Mouse (Mus musculus): ENCODE results near the gene Mucl3. TPM values are rescaled to one million over a fixed set of nuclear protein-coding genes. Genes with fewer than 3 reads are reported as not detected.

Gene Mucl3
- polyA plus RNA-seq, 1 experiment from 2014 or later, result 0.09 TPM

Other genes with a start within 250 kb of the Mucl3 start
- gene H2-Q6, start 218.8 kb downstream of the Mucl3 start, polyA plus RNA-seq (2014; fragmentation: Nextera tagmentation; extraction: Ambion mirVana), result 0.44 and 0.71 TPM in 2 replicates
- gene H2-Q7, start 204.5 kb downstream of the Mucl3 start, polyA plus RNA-seq (2014; fragmentation: Nextera tagmentation; extraction: Ambion mirVana), result 2.8 and 2.9 TPM in 2 replicates
- gene H2-Q10, start 173.6 kb downstream of the Mucl3 start, polyA plus RNA-seq (2014; fragmentation: Nextera tagmentation; extraction: Ambion mirVana), result not detected in 2 replicates
- not detected in 2 replicates for gene Pou5f1, start 137.7 kb downstream of the Mucl3 start, polyA plus RNA-seq (2014; fragmentation: Nextera tagmentation; extraction: Ambion mirVana)
- gene Tcf19, start 126.9 kb downstream of the Mucl3 start, polyA plus RNA-seq (2014; fragmentation: Nextera tagmentation; extraction: Ambion mirVana), result 12.3 and 16.5 TPM in 2 replicates
- gene Cchcr1, start 126.6 kb downstream of the Mucl3 start, polyA plus RNA-seq (2014; fragmentation: Nextera tagmentation; extraction: Ambion mirVana), result 2.8 and 3.5 TPM in 2 replicates
- gene Psors1c2, start 110.5 kb downstream of the Mucl3 start, polyA plus RNA-seq (2014; fragmentation: Nextera tagmentation; extraction: Ambion mirVana), result 0.26 and 0.72 TPM in 2 replicates
- gene Cdsn, start 91.6 kb downstream of the Mucl3 start, polyA plus RNA-seq (2014; fragmentation: Nextera tagmentation; extraction: Ambion mirVana), result 0.22 and 0.25 TPM in 2 replicates
- not detected in 2 replicates for gene 2300002M23Rik, start 76.2 kb downstream of the Mucl3 start, polyA plus RNA-seq (2014; fragmentation: Nextera tagmentation; extraction: Ambion mirVana)
- gene Sfta2, start 42.1 kb downstream of the Mucl3 start, polyA plus RNA-seq (2014; fragmentation: Nextera tagmentation; extraction: Ambion mirVana), result not detected in 2 replicates
- not detected in 2 replicates for gene Gm9573, start 17.1 kb downstream of the Mucl3 start, polyA plus RNA-seq (2014; fragmentation: Nextera tagmentation; extraction: Ambion mirVana)
- 14.8 and 14.9 TPM in 2 replicates for gene Vars2, start 23.9 kb upstream of the Mucl3 start, polyA plus RNA-seq (2014; fragmentation: Nextera tagmentation; extraction: Ambion mirVana)
- gene Gtf2h4, start 30.0 kb upstream of the Mucl3 start, polyA plus RNA-seq (2014; fragmentation: Nextera tagmentation; extraction: Ambion mirVana), result 21.3 and 22.8 TPM in 2 replicates
- 62.7 and 72.5 TPM in 2 replicates for gene Ddr1, start 60.9 kb upstream of the Mucl3 start, polyA plus RNA-seq (2014; fragmentation: Nextera tagmentation; extraction: Ambion mirVana)
- gene Ier3, start 178.0 kb upstream of the Mucl3 start, polyA plus RNA-seq (2014; fragmentation: Nextera tagmentation; extraction: Ambion mirVana), result 6.6 and 7.5 TPM in 2 replicates
- 86.3 and 96.6 TPM in 2 replicates for gene Flot1, start 179.5 kb upstream of the Mucl3 start, polyA plus RNA-seq (2014; fragmentation: Nextera tagmentation; extraction: Ambion mirVana)
- gene Tubb5, start 194.6 kb upstream of the Mucl3 start, polyA plus RNA-seq (2014; fragmentation: Nextera tagmentation; extraction: Ambion mirVana), result 1,664 and 1,709 TPM in 2 replicates
- gene Mdc1, start 197.8 kb upstream of the Mucl3 start, polyA plus RNA-seq (2014; fragmentation: Nextera tagmentation; extraction: Ambion mirVana), result 9.2 and 10.7 TPM in 2 replicates
- 18.2 and 20.3 TPM in 2 replicates for gene Nrm, start 217.6 kb upstream of the Mucl3 start, polyA plus RNA-seq (2014; fragmentation: Nextera tagmentation; extraction: Ambion mirVana)
- 18.8 and 20.7 TPM in 2 replicates for gene Ppp1r18, start 221.9 kb upstream of the Mucl3 start, polyA plus RNA-seq (2014; fragmentation: Nextera tagmentation; extraction: Ambion mirVana)
- 25.8 and 29.0 TPM in 2 replicates for gene Dhx16, start 236.1 kb upstream of the Mucl3 start, polyA plus RNA-seq (2014; fragmentation: Nextera tagmentation; extraction: Ambion mirVana)